Mouse (Mus musculus) heart, adult 2 months (tissue): ENCODE measurements around the gene Slc7a3.

ENCODE experiments used
- CTCF ChIP-seq: fragments of 200-600 bp; IDR thresholded peaks from 2 replicates; pipeline ENCODE4 v1.8.1; 2022; ENCODE audit warnings: antibody characterized with exemption, mild to moderate bottlenecking, moderate library complexity
- EP300 ChIP-seq: fragments of 200-500 bp; IDR thresholded peaks from 2 replicates; pipeline ENCODE4 v1.6.1; 2011; ENCODE audit warnings: low read depth, low read length, control low read depth; ENCODE audit not compliant: insufficient read depth
- POLR2A ChIP-seq: fragments of 200-500 bp; IDR thresholded peaks from 2 replicates; pipeline ENCODE4 v1.6.1; 2011; ENCODE audit warnings: mild to moderate bottlenecking, low read depth, low read length, control low read depth; ENCODE audit not compliant: insufficient read depth

DNA sequence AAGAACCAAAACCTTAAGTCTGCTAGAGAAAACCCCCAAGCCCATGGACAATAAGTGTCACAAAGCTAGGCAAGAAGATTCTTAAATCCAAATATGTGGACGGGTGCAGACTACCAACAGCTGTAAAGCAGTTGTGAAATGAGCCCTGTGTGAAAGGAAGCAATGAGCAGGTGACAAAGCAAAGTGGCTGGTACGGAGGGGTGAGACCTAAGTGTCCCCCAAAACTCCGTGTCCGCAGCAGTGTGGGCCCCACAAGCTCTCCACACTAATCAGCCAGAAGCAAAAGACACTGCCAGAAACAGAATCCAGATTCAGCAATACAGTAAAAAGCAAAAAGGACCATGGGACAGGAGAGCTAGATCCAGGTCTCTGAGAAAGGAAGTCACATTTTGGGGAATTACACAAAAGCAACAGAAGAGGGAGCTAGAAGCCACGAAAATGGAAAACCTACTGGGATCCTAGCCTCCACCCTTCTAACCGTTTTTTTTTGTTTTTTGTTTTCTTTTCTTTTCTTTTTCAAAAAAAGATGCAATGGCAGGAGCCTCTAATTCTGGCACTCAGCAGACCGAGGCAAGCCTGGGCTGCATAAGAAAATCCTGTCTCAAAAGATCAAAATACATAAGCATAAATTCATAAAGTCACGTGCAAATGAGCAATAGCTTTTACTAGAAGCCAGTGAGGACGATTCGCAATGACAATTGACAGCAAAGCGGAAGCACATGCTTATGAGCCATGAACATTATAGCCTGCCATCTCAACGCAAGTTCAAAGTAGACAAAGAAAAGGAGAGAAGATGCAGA, 46.4 kb upstream of the Slc7a3 start:
- TF ChIP-seq CTCF (peak; percentile 76), POLR2A (no peak), EP300 (no peak)
